Mouse (Mus musculus) 3T3-L1 (cell line): Measurements from ENCODE around the gene Chst4.

Source experiments
- DNase-seq: peaks from one replicate; pipeline ENCODE4 v3.0.0-alpha.2; 2015; ENCODE audit warnings: low read depth, low spot score

Gene Chst4

DNA sequence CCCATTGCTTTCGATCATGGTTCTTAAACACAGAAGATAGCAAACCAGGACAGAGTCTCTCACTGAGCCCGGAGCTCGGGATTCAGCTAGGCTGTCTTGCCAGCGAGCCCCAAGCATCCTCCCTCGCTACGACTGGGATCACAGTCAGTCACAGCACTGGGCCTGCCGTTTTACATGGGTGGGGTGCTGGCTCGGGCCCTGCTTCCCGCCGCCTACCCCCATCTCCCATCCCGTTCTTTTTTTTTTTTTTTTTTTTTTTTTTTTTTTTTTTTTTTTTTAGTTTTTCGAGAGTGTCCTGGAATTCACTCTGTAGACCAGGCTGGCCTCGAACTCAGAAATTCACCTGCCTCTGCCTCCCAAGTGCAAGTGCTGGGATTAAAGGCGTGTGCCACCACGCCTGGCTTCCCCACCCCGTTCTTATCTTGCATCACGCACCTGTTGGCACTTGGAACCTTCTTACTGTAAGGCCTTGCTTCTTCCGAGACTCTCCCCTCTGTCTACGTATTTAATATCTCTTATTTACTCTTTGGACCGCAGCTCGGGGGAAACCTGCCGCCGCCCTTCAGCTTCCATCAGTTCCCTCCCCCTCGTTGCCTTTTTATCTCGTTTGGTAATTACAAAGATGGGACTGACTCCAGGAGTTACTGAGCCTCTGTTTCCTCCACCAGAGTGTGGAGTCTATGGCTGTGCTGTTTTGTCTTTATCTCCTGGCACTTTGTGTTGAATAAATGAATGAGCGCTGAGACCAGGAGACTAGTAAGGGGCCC lies 31.1 kb downstream of the Chst4 start:
- no peak for DNase-seq

DNA sequence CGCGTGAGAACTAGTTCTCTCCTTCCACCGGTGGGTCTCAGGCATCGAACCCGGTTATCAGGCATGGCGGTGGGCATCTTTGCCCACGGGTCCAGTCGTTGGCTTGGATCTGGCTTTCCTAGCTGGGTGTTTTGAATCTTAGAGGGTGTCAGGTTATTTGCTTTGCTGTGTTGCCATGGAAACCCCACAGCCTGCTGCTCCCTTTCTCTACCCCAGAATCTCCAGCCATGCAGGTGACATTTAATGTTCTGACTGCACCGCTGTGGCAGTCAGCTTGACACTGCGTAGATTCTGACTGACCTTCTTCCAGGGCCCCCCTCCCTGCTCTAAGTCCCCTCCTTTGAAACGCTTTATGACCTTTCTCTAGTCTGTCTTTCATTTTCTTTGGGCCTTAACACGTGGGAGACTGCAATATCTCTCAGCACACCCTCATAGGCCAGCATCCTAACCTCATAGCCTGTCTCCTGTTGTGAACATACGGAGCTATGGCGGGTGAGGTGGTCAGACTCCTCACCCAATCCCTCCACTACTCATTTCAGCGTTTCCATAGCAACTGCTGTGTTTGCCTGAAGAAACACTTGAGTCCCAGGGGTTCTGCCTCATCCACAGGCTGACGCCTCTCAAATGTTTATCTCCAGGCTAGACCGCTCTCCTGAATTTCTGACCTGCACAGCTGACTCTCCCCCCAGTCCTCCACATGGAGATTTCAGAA lies 33.1 kb downstream of the Chst4 start:
- no peak for DNase-seq

DNA sequence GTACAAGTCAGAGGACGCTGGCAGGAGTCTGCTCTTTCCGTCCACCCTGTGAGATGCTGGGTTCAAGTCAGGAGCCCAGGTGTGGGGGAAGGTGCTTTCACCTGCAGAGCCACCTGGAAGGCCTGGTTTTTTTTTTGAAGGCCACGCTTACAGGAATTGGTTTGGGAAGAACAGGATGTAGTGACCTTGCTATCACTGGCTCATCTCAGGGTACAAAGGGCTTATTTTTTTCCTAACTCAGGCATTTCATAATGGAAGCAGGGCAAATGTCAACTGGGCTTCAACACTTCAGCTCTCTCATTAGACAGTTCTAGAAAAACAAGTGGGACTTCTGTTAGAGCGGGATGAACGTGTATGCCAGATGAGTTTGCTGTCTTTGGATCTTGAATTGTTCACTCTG lies 35.2 kb downstream of the Chst4 start:
- no peak for DNase-seq

DNA sequence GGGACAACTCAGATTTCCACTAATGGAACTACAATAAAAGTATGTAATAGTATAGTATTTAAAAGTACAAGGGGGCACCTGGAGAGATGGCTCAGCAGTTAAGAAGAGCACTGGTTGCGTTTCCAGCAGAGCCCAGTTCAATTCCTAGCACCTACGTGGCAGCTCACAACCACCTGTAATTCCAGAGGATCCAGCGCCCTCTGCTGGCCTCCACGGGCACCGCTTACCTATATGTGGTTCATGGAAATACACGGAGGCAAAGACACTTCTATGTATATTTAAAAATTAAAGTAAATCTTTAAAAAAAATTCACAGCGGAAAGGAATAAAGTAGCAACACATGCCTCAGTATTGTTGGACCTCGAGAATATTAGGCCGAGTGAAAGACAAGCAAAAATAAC lies 36.6 kb downstream of the Chst4 start:
- peak; percentile 36 for DNase-seq

DNA sequence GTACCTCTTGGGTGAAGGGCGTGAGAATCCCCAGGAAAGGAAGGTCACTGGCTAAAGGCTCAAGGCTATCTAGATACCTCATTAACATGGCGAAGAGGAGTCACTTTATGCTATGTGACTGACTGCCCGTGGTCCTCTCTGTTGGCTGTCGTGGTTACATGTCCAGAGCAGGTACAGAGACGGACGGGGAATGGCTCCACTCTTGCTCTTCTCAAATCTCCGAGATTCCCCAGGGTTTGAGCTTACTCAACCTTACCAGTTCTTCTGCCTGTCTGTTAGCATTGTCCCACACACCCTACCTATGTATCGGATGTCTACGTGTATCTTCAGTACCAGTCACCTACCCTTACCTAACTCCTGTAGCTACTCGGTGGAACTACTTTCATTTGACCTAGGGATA lies 39.6 kb downstream of the Chst4 start:
- no peak for DNase-seq

DNA sequence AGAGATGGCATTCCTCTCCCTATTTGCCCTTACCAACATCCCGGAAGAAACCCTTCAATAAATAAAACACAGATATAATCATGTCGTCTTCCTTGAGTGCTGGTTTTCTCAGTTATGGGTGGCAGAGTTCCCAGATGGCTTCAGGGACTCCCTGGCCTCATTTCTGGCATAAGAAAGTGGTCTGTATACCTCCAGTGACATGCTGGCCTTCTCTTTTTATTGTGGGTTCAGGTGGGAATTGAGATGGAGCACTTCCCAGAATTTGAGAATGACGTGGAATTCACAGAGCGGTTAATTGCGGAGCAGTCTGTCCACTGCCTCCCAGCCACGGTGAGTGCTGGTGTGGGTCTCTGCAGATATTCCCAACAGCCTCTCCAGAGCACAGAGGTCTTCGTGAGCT lies 41.5 kb downstream of the Chst4 start:
- DNase-seq: no peak

DNA sequence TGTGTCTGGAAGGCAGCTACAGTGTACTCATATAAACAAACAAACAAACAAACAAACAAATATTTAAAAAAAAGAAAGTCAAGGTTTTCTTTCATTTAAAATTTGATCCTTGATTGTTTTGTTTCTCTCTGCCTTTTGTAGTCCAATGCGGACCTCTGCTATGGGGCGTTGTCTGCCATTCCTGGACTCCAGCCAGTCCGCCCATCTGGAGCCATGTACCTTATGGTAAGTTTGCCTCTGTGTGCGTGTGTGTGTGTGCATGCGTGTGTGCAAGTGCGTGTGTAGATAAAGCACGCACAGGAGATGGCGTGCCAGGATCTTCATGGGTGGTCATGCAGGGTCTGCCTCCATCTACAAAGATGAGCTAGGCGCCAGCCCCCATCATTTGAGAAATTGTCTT lies 42.2 kb downstream of the Chst4 start:
- DNase-seq: no peak

DNA sequence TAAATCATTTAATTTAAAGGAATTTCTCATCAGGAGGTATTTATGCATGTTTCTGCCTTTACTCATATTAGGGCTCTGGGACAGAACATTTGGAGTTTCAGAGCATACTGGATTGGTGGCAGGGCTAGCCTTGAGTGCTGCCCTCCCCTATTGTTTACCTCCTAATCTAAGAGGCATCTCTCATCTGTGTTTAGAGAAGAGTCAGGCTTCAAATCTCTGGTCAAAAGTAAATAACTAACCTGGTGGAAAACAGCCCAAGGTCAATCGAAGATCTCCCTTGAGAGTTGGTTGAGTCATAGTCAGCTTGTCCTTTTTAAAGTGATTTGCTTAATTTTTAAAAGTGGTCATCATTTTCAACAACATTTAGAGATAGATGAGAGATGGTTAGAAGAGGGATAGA lies 46.6 kb downstream of the Chst4 start:
- no peak for DNase-seq

DNA sequence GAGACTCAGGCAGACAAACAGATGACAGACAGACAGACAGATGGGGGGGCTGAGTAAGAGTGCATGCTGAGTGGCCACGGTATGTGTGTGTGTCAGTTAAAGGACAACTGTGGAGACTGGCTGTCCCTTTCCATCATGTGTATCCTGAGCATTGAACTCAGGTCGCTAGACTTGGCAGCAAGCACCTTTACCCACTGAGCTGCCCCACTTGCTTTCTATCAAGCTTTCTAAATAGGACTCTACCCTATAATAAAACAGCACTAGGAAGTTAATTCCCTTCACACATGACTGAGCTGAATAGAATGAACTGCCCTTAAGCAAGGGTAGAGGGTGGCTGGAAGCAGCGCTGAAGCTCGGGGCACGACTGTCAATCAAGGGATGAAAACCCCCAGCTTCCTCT lies 47.4 kb downstream of the Chst4 start:
- no peak for DNase-seq

DNA sequence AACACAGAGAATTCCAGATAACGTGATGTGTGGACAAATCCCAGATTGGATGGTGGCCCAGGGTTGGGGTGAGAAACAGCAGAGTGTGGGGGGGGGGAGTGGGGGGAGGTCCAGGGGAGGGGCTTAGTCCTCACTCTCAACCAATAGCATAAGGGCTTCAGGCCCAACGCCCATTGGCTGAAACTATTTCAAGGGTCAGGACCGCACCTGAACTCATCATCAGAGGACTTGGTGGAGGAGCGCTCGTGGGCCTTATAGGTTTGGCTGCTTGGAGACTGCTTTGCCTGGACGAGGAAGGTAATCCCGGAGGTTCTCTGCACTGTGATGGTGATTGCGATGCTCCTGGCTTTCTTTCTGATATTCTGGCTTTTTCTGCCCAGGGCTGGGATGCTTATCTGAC lies 49.3 kb downstream of the Chst4 start, which contains the start of gene Tat:
TSS of gene Tat (plus strand) at position 214 of the 400 bp plus-strand sequence.
- no peak for DNase-seq

DNA sequence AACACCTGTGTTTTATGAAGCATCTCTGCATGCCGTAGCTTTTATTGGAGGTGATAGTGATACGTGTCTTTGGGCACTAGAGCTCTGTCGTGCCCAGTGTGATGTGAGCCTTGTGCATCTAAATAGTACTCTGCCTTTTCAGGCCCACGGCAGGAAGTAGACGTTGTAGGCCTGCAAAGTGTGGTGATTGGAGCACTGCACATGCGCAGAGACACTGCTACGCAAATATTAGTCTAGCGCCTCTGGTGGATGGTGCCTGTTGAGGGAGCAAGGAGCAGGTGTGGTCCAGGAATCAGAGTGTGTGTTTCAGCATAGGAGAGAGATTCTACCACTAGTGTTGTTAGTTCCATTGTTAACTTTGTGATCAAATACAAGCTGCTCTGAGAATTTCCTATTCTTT lies 50.4 kb downstream of the Chst4 start:
- no peak for DNase-seq

DNA sequence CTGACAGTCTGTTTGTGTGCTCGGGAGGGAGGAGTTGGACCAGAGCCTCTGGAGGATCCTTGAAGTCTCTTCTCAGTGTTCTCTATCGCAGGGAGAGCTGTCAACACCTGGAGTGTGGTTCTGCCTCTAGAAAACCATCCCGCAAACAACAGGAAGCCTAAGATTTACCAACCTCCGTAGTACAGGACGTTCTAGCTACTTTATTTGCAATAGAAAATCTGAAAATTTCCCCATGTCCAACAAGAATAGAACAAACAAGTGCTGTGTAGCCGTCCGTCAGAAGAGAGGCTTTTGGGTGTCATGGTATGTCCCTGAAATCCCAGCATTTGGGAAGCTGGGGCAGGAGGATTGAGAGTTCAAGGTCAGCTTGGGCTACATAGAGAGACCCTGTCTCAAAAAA lies 51.8 kb downstream of the Chst4 start:
- no peak for DNase-seq

DNA sequence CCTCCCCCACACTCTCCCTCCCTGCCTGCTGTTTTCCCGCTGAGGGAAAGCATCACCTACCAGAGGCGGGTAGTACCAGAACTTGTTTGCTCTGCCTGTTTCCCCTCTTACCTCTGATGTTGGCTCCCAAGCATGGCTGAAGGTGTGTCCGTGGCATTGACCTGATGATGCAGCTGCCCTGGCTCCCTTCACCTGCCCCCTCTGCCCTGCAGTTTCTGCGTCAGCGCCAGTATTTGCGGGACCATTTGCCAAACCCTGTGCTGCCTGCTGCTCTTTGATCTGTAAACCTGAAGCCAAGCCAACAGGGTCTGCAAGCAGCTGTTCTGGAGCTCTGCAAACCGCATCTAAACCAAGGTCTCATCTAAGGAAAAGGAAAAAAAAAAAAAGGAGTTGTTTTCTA lies 53.2 kb downstream of the Chst4 start:
- no peak for DNase-seq

DNA sequence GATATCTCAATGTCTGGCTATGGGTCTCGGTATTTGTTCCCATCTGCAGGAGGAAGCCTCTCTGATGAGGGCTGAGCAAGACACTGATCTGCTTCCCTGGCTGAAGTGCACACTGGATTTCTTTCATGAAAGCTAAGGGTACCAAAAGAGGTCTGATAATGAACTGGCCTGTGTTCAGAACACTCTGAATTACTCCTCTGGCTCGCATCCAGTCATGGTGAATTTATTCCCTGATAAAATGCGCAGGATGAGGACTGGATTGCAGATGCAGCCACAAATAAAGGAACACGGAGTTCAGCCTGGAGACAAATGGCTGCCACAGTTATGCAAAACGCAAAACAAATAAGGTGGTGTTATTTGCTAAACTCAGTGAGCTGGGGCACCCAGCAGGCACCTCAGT lies 55.6 kb downstream of the Chst4 start:
- DNase-seq: no peak

DNA sequence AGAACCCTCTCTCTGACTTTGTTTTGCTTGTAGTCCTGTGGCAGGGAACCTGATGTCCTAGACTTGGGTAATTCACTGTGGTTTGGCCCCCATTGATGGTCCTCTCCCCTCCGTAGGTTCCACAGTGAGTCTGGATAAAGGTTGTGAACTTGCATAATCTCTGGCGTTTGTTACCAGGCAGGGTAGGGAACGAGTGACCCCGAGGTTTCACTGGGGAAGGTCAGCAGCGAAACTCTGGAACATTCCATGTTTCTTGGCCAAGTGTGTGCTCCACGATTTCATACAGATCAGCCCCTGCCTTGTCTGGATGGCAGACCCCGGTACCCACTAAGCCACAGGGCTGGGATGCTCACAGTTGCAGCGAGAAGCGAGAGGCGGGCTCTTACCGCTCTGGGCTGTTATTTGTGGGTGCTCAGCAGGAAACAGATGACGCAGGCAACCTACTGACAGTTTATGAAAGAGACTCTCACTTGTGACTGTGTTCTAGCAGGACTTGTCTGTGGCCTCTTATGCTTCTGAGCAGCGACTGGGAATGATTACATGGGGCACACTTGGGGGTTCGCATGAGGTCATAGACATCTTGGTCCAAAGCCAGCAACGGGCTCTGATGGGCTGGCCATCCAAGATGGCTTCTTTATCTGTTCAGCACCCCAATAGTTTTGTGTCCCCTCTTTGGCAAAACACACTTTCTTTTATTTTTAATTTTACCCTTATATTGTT lies 57.0 kb downstream of the Chst4 start:
- DNase-seq: no peak

DNA sequence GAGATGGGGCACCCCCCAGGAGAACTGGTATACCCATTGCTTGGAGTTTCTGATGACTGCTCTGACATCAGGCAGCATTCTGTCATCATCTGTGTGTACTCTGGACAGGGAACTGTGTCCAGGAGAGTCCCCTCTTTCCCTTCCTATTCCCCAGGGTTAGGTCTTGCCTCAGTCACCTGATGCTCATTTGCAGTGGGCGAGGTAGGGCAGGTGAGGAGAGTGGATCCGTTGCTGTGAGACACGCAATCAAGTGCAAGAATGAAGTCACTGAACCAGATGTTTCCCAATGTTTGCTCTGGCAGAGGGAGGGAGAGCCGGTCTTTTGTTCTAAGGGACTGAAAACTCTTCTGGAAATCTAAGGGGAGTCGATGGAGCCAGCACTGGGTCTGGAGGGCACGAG lies 60.2 kb downstream of the Chst4 start:
- DNase-seq: no peak
